Mouse (Mus musculus): ENCODE measurements around the gene Tmem63b.
"Not testable (repeated sequence)": the region's sequence is repeated elsewhere in the genome, so short reads cannot be mapped to it uniquely, and the experiment has no call there.

Tmem63b gene

DNA sequence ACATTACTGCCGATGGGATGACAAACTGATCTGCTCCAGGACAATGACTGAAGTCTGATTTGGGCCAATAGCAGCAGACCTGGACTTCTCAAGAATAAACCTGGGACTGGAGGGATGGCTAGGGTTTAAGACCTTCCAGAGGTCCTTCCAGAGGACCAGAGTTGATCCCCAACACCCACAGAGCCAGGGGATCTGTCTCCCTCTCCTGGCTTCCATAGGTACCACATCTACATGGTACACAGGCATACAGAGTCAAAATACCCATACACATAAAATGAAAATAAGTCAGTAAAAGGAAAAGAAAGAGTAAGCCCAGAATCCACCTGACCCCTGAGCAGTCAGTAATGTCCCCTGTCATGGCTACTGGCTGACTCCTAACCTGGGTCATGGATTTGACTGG, 14.9 kb downstream of the Tmem63b start:
- no peak for DNase-seq (ENCODE audit: low spot score)

DNA sequence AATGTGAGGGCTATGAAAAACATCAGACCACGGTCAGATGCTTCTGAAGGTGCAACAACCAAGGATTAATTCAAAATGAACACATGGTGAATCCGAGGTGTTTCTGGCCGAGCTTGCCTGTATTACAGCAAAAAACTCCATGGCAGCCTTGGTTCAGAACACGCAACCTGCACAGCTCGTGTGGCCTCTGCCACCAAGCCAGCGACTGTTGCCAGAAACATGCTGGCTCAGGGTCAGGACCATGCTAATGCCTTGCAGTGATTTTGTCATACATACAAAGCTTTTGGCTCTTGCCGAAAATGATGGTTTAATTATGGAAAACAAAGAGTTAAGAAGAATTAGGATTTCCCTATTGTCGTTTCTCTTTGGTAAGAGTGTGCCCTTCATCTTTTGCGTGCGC, 18.7 kb downstream of the Tmem63b start:
- DNase-seq (ENCODE audit: low spot score) = no peak

DNA sequence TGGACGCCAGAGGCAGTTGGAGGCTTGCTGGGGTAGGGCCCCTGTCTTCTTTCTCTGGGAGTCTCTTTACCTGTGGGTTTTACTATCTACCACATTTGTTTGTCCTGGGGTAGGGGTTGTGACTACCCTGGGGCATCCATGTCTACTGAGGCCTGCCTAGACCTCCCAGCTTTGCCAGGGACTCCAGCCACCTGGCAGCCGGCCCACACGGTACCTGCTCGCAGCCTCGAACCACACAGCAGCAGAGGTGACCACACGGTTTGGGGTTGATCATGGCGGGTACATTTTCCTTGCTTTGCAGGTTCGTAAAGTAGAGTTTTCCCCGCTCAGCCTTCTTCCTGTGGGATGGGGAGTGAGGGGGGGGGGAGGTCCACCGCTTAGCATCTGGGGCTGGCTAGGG, 19.2 kb downstream of the Tmem63b start:
- no peak for DNase-seq (ENCODE audit: low spot score)

DNA sequence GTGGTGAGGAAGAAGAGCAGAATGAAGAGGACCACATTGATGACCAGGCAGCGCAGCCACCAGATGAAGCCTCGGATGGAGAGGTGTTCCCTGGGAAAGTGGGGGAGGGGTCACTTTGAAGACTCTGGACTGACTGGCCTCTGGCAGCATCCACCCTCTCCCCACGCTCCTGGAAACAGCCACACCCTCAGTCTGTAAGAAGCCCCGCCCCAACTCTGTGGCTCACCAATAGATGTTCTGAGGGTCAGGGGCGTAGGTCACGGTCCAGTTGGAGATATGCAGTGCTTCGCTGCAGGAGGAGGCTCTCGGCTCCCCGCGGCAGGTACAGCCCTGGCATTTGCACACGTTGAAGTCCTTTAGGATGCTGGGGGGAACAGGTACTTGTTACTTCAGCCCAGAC, 20.6 kb downstream of the Tmem63b start:
- DNase-seq (ENCODE audit: low spot score) = no peak

DNA sequence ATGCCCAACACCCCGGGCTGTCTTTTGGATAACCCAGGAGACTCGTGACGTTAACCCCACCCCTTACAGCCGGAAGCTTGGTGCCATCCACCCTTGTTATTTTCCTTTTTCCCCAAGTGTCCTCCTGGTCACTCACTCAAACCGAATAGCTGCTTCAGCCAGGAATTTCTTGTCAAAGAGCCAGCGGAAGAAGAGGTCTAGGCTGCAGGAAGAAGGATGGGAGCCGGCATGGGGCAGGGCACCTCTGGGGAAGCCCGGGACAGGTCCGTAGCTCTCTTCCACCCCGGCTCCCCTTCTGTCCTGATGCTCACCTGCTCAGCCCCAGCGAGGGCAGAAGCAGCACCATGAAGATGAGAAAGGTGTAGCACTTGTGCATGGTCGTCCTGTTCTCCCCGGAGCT, 22.1 kb downstream of the Tmem63b start:
- no peak for DNase-seq (ENCODE audit: low spot score)

DNA sequence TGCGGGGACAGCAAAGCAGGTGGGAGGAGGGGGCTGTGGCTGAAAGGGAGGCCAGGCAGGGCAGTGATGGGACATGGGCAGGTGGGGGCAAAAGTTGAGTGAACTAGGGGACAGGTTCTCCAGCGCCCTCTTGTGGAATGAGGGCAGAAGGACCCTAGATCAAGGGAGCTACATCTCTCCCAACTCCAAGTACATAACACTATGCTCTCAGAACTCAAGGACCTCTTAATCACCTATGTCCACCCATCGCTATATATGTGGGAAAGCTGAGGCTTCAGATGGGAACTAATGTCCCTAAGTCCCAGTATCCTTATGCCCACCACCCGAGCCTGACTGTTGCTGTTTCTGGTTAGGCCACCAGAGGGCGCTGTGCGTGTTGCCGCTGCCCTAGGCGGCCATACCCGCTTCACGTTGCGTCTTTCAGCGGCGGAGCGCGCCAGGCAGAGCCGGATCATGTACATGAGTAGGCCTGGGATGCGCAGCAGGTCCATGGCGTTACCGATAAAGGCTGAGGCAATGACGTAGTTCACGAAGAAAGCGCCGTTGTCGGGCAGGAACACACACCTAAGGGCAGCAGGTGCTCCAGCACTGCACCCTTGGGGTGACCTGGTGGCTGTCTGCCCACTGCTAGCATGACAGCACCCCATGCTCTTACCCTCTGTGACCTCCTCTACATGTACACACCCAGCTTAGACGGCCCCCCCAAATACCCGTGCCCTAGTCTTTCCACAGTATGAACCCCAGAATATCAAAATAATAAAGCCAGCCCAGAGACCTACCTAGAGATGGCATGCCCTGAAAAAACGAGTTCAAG, 23.4 kb downstream of the Tmem63b start:
- peak; percentile 77 for DNase-seq (ENCODE audit: low spot score)

DNA sequence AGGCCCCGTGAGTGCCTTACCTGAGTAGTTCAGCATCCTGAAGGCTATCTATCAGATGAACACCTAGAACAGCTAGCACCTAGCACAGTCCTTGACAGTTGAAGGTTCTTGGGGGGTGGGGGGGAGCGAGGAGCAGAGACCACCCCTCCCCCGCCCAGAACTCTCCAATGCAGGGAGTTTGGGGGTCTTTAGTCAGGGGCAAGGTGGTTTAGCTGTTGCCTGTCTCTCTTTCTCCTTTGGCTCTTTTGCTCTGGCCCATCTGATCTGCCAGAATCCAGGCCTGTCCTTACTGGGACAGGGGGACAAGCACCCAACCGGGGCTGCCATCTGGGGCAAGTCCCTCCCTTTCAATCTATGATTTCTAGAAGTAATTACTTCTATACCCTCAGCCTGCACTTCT, 27.5 kb downstream of the Tmem63b start, which contains the start of gene Capn11:
Gene Capn11 (minus strand): TSS at position 101 of the 400 bp plus-strand sequence.
- DNase-seq (ENCODE audit: low spot score) = no peak

DNA sequence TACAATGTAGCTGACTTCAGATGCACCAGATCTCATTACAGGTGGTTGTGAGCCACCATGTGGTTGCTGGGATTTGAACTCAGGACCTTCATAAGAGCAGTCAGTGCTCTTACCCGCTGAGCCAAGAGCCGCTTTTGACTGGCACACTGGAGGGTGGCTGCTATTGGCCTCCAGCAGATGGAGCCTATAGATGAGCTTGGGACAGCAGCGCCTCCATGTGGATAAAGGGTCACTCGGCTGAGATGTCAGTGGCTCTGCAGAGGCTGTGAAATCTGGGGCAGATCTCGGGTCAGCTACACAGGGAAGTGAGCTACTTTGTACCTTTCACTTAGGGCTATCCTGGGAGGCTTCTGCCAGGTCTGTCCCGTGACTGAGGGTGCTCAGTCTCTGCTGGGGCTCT, 30.9 kb downstream of the Tmem63b start:
- DNase-seq (ENCODE audit: low spot score) = no peak

DNA sequence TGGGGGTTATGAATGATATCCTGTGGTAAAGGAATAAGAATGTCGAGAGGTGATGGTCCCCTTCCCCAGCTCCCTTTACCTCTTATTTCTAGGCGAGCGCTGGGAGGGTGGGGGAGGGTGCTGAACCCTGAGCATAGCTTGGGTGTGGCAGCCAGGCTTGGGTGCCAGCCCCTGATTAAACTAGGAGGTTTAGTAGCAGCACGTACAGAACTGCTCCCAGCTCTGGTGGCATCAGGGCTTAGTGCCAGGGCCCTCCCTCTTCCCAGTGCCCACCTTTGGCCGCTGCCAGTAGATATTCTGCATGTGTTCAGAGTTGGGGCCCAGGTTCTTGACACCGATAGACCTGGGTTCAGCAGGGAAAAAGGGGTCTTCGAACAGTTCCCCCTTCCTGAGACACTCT, 33.5 kb downstream of the Tmem63b start:
- DNase-seq (ENCODE audit: low spot score) = no peak

DNA sequence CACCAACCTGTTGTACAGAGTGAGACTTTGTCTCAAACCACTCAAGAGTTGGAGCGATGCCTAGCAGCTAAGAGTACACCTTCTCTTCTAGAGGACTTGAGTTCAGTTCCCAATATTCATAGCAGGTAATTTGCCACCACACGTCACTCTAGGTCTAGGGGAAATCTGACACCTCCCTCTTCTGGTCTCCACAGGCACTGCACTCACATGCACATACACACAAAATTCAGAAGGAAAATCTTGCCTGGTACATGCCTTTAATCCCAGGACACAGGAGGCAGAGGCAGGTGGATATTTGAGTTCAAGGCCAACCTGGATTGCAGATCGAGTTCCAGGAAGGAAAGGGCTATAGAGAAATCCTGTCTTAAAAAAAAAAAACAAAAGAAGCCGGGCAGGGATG, 42.5 kb downstream of the Tmem63b start:
- DNase-seq (ENCODE audit: low spot score) = no peak

DNA sequence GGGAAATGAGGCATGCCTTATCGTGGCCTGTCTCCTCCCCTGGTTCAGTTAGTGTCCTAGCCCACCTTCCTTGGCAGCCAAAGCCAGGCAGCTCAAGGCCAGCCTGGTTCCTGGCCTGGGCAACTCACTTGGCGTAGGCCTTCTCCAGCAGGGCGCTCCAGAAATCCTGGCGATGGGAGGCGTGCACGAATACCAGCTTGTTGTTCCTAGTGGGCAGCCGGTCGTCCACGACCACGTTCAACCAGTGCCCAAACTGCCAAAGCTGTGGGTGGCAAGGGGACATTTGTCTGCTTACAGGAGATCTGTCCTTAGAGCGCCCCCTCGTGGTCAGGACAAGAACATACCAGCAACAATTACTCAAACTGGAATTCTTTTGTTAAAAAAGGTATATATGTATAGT, 44.0 kb downstream of the Tmem63b start:
- DNase-seq (ENCODE audit: low spot score) = peak; percentile 61

DNA sequence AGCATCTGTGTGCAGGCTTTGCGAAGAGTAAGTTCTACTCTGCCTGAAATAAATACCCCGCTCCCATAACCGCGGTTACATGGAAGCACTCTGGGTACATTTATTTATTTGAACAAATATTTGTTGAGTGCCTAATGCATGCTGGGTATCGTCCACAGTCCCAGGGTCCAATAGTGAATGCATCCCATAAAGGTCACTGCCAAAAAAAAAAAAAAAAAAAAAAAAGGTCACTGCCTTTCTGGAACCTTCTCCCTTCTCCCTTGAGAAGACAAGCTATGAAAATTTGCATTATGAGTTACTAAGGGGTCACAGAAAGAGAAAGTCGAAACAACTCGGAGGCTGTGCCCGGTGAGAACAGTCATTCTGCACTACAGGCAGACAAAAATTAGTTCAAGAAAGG, 44.7 kb downstream of the Tmem63b start:
- no peak for DNase-seq (ENCODE audit: low spot score)

DNA sequence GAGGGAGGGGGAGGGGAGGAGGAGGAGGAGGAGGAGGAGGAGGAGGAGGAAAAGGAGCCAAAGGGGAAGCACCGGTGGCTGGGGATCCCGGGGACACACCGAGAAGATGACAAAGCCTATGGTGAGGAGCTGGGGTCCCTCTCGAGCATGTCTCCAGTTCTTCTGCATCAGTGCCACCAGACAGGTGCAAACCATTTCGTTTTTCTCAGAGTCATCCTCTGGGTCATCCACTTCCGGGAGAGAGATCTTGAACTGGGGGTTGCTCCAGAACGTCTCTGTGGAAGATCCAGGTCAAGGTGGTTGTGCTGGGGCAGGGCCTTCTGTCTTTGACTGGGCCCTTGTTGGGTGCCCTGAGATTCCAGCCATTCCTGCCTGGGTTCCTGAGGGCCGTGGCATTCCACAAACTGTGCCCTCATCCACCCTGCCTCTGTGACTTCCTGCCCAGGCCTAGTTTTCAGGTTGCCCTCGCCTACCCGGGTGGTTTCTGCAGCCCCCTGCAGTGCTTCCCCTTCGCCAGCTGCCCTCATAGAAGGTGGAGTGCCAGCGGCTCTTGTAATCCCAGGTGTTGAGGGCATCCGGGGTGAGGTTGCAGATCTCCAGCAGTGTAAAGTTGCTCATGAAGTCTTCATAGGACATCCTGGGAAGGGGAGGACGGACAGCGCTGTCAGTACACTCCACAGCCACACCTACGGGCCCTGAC, 48.0 kb downstream of the Tmem63b start:
- DNase-seq (ENCODE audit: low spot score) = no peak

DNA sequence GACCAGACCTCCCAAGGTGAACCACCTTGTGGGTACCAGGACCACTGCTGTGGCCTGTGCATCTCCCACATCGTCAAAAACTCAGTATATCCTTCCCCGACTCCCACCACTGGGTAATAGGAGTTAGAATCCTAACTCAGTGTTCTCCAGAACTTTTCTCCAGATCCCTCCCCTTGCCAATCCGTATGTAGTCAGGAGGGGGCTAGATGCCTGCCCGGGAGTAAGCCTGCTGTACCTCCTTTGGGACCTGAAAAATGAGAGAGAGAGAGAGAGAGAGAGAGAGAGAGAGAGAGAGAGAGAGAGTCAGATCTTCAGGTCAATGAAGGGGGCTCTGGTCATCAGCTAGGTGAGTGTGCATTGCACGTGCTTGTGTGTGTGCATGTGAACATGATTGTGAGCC, 52.7 kb downstream of the Tmem63b start:
- no peak for DNase-seq (ENCODE audit: low spot score)

DNA sequence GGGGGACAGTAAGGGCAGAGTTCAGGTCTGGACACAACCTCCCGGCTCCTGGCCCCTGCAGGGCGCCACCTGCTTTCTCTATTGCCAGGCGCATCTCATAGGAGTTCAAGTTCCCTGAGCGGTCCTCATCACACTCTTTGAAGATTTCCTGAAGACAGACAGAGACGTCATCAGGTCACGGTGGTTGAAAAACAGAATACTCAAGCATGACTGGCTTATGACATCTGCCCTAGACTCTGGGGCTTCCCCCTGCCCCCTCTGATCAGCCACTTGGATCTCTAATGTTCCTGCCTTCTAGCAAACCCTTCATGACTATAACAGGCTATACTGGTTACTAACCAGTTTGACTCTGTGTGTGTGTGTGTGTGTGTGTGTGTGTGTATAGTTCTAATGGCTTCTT, 54.8 kb downstream of the Tmem63b start:
- DNase-seq (ENCODE audit: low spot score) = no peak

DNA sequence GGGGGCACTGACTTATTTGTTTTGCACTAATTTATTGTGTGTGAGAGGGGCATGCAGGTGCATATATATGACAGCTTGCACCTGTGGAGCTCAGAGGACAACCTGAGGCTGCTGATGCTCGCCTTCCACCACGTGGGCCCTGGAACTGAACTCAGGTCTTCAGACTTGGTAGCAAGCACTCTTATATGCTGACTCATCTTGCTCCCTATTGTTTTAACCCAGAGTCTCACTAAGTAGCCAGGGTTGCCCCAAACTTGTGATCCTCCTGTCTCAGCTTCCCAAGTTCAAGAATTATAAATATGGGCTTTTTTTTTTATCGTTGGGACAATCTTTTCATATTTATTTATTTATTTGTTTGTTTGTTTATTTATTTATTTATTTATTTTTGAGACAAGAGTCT, 55.7 kb downstream of the Tmem63b start:
- no peak for DNase-seq (ENCODE audit: low spot score)

DNA sequence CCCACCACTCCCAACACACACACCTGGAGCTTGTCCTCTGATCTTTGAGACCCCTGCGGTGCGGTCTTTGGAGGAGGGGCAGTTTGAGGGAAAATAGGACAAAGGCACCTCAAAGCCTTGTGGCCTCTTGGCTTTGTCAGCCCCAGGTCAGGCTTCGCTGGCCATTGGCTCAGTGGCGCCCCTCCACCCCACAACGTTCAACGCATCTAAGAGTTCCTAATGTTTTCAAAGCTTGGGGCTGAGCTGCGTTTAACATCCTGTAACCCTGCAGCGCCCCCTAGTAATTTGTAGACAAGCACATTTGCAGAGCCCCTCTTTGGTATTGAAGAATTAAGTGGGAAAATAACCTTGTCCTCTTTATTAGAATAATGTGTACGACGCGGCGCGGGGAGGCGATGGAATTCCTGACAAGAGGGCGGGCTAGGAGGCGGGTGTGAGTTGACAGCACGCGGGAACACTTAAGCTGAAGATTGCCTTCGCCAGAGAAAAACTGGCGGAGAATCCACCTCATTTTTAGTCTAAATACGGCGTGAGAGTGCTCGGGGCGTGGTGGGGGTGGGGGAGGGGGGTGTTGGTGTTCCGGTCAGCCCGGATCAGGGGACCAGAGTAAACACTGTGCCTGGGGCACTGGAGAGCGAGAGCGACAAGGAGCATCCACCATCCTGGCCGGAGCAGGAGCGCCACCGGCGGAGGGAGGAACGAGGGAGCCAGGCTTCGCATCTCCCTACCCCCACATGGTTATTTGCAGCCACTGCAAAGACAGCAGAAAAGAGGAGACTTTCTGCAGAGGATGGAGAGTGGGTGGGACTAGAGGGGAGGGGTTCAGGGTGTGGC, 56.6 kb downstream of the Tmem63b start:
- DNase-seq (ENCODE audit: low spot score) = peak; percentile 53

DNA sequence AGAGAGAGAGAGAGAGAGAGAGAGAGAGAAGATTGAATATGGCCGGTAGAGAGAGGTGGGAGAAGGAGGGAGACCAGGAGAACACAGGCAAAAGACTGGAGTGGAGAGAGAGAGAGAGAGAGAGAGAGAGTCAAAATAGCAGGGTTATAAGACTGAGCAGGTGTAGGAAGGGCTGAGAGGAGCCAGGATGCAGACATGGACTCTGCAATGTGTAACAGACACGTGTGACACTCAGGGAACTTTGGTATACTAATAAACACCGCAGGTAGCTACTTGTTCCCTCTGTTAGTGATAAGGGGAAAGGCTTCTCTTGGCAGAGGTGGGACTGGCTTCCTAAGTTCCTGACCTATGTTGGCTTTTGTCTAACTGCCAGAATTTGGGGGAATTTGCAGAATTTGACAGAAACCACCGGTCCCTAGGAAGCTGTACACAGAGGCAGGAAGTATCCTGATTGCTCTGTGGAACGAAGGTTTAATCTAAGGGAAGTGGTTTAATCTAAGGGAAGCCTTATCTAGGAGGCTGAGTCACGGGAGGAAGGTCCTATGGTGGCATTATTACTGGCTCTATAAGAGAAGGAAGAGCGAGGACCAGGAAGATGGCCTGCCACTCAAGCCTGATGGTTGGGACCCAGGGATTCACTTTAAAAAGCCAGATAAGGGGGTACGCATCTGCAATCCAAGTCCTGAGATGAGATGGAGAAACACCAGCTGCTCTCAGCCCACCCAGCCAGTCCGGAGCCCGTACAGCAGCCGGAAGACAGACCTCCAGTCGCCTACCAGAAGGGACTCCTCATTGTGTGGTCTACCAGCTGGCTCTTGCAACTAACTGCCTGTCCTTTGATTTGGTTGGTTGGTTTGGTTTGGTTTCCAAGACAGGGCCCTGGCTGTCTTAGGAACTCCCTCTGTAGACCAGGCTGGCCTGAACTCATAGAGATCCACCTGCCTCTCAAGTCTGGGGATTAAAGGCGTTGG, 57.5 kb downstream of the Tmem63b start:
- no peak for DNase-seq (ENCODE audit: low spot score)

DNA sequence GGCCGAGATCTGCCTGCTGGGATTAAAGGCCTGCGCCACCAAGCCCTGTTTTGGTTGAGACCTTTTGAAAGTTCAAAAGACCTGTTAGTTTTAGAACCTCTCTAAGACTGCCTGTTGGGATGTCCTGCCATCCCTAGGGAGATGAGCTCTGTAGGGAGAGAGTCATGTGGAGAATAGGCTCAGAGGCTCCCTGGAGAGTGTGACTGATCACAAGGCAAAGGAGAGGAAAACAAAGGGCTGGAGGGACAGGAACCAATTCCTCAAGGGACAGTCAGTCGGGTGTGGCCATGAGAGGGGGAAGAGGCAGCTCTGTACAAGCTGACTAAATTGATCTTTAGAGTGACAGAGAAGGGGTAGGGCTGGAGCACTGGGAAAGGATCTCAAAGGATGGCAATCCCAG, 58.5 kb downstream of the Tmem63b start:
- no peak for DNase-seq (ENCODE audit: low spot score)

DNA sequence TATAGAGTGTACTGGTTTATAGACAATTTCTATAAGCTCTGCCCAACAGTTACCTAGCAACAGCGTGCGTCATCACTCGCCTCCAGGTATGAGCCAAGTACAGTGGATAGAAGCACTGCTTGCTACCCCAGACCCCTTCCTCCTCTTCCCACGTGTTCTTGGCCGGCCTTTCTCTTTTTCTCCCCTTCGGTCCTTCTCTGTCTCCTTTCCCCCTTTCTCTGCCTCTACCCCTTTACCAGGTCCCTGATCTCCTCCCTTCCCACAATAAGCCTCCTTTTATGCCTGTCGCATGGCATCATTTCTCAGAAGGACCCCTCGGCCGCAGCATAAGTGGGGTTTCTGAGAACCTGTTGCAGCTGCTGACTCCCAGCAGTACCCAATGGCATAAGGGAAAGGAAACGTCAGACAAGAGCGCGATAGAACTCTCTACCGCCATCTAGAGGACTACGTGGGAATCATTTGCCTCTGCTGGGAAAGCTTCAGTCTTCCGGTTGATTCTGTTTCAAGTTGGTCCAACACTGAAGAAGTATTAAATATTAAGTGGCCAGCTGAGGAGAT, 60.0 kb downstream of the Tmem63b start:
- peak; percentile 64 for DNase-seq (ENCODE audit: low spot score)

DNA sequence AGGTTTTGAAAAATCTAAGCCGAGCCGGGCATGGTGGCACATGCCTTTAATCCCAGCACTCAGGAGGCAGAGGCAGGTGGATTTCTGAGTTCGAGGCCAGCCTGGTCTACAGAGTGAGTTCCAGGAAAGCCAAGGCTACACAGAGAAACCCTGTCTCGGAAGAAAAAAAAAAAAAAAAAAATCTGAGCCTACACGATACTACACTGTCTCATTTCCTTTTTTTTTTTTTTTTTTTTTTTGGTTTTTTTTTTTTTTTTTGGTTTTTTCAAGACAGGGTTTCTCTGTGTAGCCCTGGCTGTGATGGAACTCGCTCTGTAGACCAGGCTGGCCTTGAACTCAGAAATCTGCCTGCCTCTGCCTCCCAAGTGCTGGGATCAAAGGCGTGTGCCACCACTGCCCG, 63.3 kb downstream of the Tmem63b start:
- DNase-seq (ENCODE audit: low spot score) = not testable (repeated sequence)
